Mouse (Mus musculus) lung, postnatal 36 days (tissue): Measurements from ENCODE around the gene Igll1.

ENCODE experiments used
- DNase-seq: peaks from one replicate; pipeline ENCODE4 v3.0.0; 2022; ENCODE audit warnings: mixed read lengths

Gene Igll1

GRCm38 (mm10) chr16:16852411-16852810 lies 11.4 kb downstream of the Igll1 start:
- no peak for DNase-seq

GRCm38 (mm10) chr16:16849196-16849595 lies 14.6 kb downstream of the Igll1 start:
- DNase-seq, result no peak

- no peak for DNase-seq
Measured at GRCm38 (mm10) chr16:16829671-16830070, 34.1 kb downstream of the Igll1 start.

- DNase-seq, result peak; percentile 70
Measured at GRCm38 (mm10) chr16:16828757-16829615, 34.8 kb downstream of the Igll1 start, which contains the start of gene Spag6l. Gene Spag6l (minus strand): TSS chr16:16829456.

- no peak for DNase-seq
Measured at GRCm38 (mm10) chr16:16826223-16826622, 37.6 kb downstream of the Igll1 start.

GRCm38 (mm10) chr16:16825476-16825875 lies 38.3 kb downstream of the Igll1 start:
- no peak for DNase-seq
